Mouse (Mus musculus): Measurements from ENCODE around the gene Plet1. TPM values are rescaled to one million over a fixed set of nuclear protein-coding genes. Genes with fewer than 3 reads are reported as not detected.

The Plet1 gene
- total and polyA plus RNA-seq, 3 experiments, result 0.08 TPM; not detected in 2

- TF ChIP-seq GATA2 (IDR thresholded peaks at IDR 0.05; ENCODE audit: borderline replicate concordance, low read depth, low read length) (no peak), POLR2AphosphoS5 (IDR thresholded peaks at IDR 0.05; ENCODE audit: insufficient replicate concordance, low read depth, low read length) (no peak), CTCF (IDR thresholded peaks at IDR 0.05; ENCODE audit: low read depth, low read length) (no peak), TAL1 (conservative IDR thresholded peaks at IDR 0.05; ENCODE audit: low read depth, low read length) (no peak), GATA1 (IDR thresholded peaks at IDR 0.05; ENCODE audit: borderline replicate concordance, low read length) (no peak)
- H3K9me3 ChIP-seq (replicated peaks), result no peaks in the 10 kb centered on the region
- H3K4me3 ChIP-seq (ENCODE audit: low read depth, low read length), result no peak overlapping the region
- no peaks in the 10 kb centered on the region for H3K36me3 ChIP-seq (replicated peaks)
- H3K4me1 ChIP-seq (ENCODE audit: insufficient read depth, low read depth, low read length), result no peaks in the 10 kb centered on the region
- no peak for ATAC-seq (ENCODE audit: extremely low read depth, insufficient number of reproducible peaks, low FRiP score, poor library complexity, severe bottlenecking)
- DNase-seq (ENCODE audit: low spot score), result no peak
- H3K27me3 ChIP-seq (ENCODE audit: insufficient read depth, low read length), result peaks cover 2% of the 10 kb centered on the region; the same call in 1 of the 2 replicates
Measured at GRCm38 (mm10) chr9:50476651-50477050, 17.7 kb upstream of the Plet1 start.

- Histone ChIP-seq H3K9me3 (replicated peaks) (no peaks in the 10 kb centered on the region), H3K4me1 (ENCODE audit: insufficient read depth, low read depth, low read length) (no peaks in the 10 kb centered on the region), H3K27me3 (ENCODE audit: insufficient read depth, low read length) (peaks cover 2% of the 10 kb centered on the region; the same call in 1 of the 2 replicates), H3K36me3 (replicated peaks) (no peaks in the 10 kb centered on the region), H3K4me3 (ENCODE audit: low read depth, low read length) (no peak overlapping the region)
- ATAC-seq (ENCODE audit: extremely low read depth, insufficient number of reproducible peaks, low FRiP score, poor library complexity, severe bottlenecking) (no peak), DNase-seq (ENCODE audit: low spot score) (no peak)
- no peak for TF ChIP-seq GATA1 (IDR thresholded peaks at IDR 0.05; ENCODE audit: borderline replicate concordance, low read length)
- no peak for TF ChIP-seq CTCF (IDR thresholded peaks at IDR 0.05; ENCODE audit: low read depth, low read length)
- TF ChIP-seq TAL1 (conservative IDR thresholded peaks at IDR 0.05; ENCODE audit: low read depth, low read length), result no peak
- TF ChIP-seq POLR2AphosphoS5 (IDR thresholded peaks at IDR 0.05; ENCODE audit: insufficient replicate concordance, low read depth, low read length), result no peak
- no peak for TF ChIP-seq GATA2 (IDR thresholded peaks at IDR 0.05; ENCODE audit: borderline replicate concordance, low read depth, low read length)
Measured at GRCm38 (mm10) chr9:50477270-50477669, 17.1 kb upstream of the Plet1 start.

- Histone ChIP-seq H3K4me3 (ENCODE audit: low read depth, low read length) (no peak overlapping the region), H3K9me3 (replicated peaks) (no peaks in the 10 kb centered on the region), H3K4me1 (ENCODE audit: insufficient read depth, low read depth, low read length) (no peaks in the 10 kb centered on the region), H3K36me3 (replicated peaks) (no peaks in the 10 kb centered on the region), H3K27me3 (ENCODE audit: insufficient read depth, low read length) (peaks cover 2% of the 10 kb centered on the region; the same call in 1 of the 2 replicates)
- DNase-seq (ENCODE audit: low spot score) (no peak), ATAC-seq (ENCODE audit: extremely low read depth, insufficient number of reproducible peaks, low FRiP score, poor library complexity, severe bottlenecking) (no peak)
- TF ChIP-seq TAL1 (conservative IDR thresholded peaks at IDR 0.05; ENCODE audit: low read depth, low read length), result no peak
- TF ChIP-seq CTCF (IDR thresholded peaks at IDR 0.05; ENCODE audit: low read depth, low read length), result no peak
- no peak for TF ChIP-seq GATA1 (IDR thresholded peaks at IDR 0.05; ENCODE audit: borderline replicate concordance, low read length)
- TF ChIP-seq GATA2 (IDR thresholded peaks at IDR 0.05; ENCODE audit: borderline replicate concordance, low read depth, low read length), result no peak
- TF ChIP-seq POLR2AphosphoS5 (IDR thresholded peaks at IDR 0.05; ENCODE audit: insufficient replicate concordance, low read depth, low read length), result no peak
Measured at GRCm38 (mm10) chr9:50478826-50479225, 15.5 kb upstream of the Plet1 start.

- Histone ChIP-seq H3K27me3 (ENCODE audit: insufficient read depth, low read length) (peaks cover 2% of the 10 kb centered on the region; the same call in 1 of the 2 replicates), H3K4me1 (ENCODE audit: insufficient read depth, low read depth, low read length) (no peaks in the 10 kb centered on the region), H3K9me3 (replicated peaks) (no peaks in the 10 kb centered on the region), H3K36me3 (replicated peaks) (no peaks in the 10 kb centered on the region), H3K4me3 (ENCODE audit: low read depth, low read length) (no peak overlapping the region)
- no peak for DNase-seq (ENCODE audit: low spot score)
- ATAC-seq (ENCODE audit: extremely low read depth, insufficient number of reproducible peaks, low FRiP score, poor library complexity, severe bottlenecking), result no peak
- TF ChIP-seq TAL1 (conservative IDR thresholded peaks at IDR 0.05; ENCODE audit: low read depth, low read length) (no peak), CTCF (IDR thresholded peaks at IDR 0.05; ENCODE audit: low read depth, low read length) (no peak), GATA2 (IDR thresholded peaks at IDR 0.05; ENCODE audit: borderline replicate concordance, low read depth, low read length) (no peak), GATA1 (IDR thresholded peaks at IDR 0.05; ENCODE audit: borderline replicate concordance, low read length) (no peak)
Measured at GRCm38 (mm10) chr9:50479476-50479875, 14.8 kb upstream of the Plet1 start.

- no peaks in the 10 kb centered on the region for H3K36me3 ChIP-seq (replicated peaks)
- TF ChIP-seq CTCF (IDR thresholded peaks at IDR 0.05; ENCODE audit: low read depth, low read length) (no peak), TAL1 (conservative IDR thresholded peaks at IDR 0.05; ENCODE audit: low read depth, low read length) (no peak), GATA2 (IDR thresholded peaks at IDR 0.05; ENCODE audit: borderline replicate concordance, low read depth, low read length) (no peak), GATA1 (IDR thresholded peaks at IDR 0.05; ENCODE audit: borderline replicate concordance, low read length) (no peak), POLR2AphosphoS5 (IDR thresholded peaks at IDR 0.05; ENCODE audit: insufficient replicate concordance, low read depth, low read length) (no peak)
- H3K4me3 ChIP-seq (ENCODE audit: low read depth, low read length), result no peak overlapping the region
- no peak for ATAC-seq (ENCODE audit: extremely low read depth, insufficient number of reproducible peaks, low FRiP score, poor library complexity, severe bottlenecking)
- no peaks in the 10 kb centered on the region for H3K9me3 ChIP-seq (replicated peaks)
- peaks cover 11% of the 10 kb centered on the region for H3K27me3 ChIP-seq (ENCODE audit: insufficient read depth, low read length)
- no peak for DNase-seq (ENCODE audit: low spot score)
- H3K4me1 ChIP-seq (ENCODE audit: insufficient read depth, low read depth, low read length), result no peaks in the 10 kb centered on the region
Measured at GRCm38 (mm10) chr9:50482743-50483142, 11.6 kb upstream of the Plet1 start.

GRCm38 (mm10) chr9:50485521-50485920 lies 8.8 kb upstream of the Plet1 start:
- ATAC-seq (ENCODE audit: extremely low read depth, insufficient number of reproducible peaks, low FRiP score, poor library complexity, severe bottlenecking) (no peak), DNase-seq (ENCODE audit: low spot score) (no peak)
- peaks cover 11% of the 10 kb centered on the region for H3K27me3 ChIP-seq (ENCODE audit: insufficient read depth, low read length)
- H3K36me3 ChIP-seq (replicated peaks), result no peaks in the 10 kb centered on the region
- H3K4me1 ChIP-seq (ENCODE audit: insufficient read depth, low read depth, low read length), result no peaks in the 10 kb centered on the region
- no peak overlapping the region for H3K4me3 ChIP-seq (ENCODE audit: low read depth, low read length)
- no peaks in the 10 kb centered on the region for H3K9me3 ChIP-seq (replicated peaks)
- no peak for TF ChIP-seq GATA1 (IDR thresholded peaks at IDR 0.05; ENCODE audit: borderline replicate concordance, low read length)
- no peak for TF ChIP-seq TAL1 (conservative IDR thresholded peaks at IDR 0.05; ENCODE audit: low read depth, low read length)
- no peak for TF ChIP-seq GATA2 (IDR thresholded peaks at IDR 0.05; ENCODE audit: borderline replicate concordance, low read depth, low read length)
- TF ChIP-seq CTCF (IDR thresholded peaks at IDR 0.05; ENCODE audit: low read depth, low read length), result no peak
- no peak for TF ChIP-seq POLR2AphosphoS5 (IDR thresholded peaks at IDR 0.05; ENCODE audit: insufficient replicate concordance, low read depth, low read length)
